Mouse (Mus musculus) heart, postnatal 0 days (tissue): ENCODE results near the gene Atrn. TPM values are rescaled to one million over a fixed set of nuclear protein-coding genes. Genes with fewer than 3 reads are reported as not detected.

Source experiments
- ATAC-seq: fragments of 200-750 bp; cut with Nextera tagmentation; 2 replicates; pipeline ENCODE4 v1.8.0; 2017; ENCODE audit warnings: low read depth, moderate number of reproducible peaks, moderate library complexity; ENCODE audit not compliant: insufficient read depth
- DNase-seq: peaks from one replicate; pipeline ENCODE4 v3.0.0-alpha.2; 2016; ENCODE audit warnings: low spot score
- H3K27ac ChIP-seq: fragments of 300-500 bp; sonication (generic); 2 replicates; pipeline ENCODE4 v1.5.1; 2014; ENCODE audit warnings: low read depth, mild to moderate bottlenecking
- H3K27me3 ChIP-seq: fragments of 300-500 bp; sonication (generic); 2 replicates; pipeline ENCODE4 v1.6.1; 2014; ENCODE audit warnings: low read length, mixed read lengths; ENCODE audit not compliant: control insufficient read depth, insufficient read depth
- H3K36me3 ChIP-seq: fragments of 300-500 bp; sonication (generic); replicated peaks from 2 replicates; pipeline ENCODE4 v1.6.1; 2014; ENCODE audit warnings: low read length, mixed read lengths; ENCODE audit not compliant: control insufficient read depth, insufficient read depth
- H3K4me1 ChIP-seq: fragments of 300-500 bp; sonication (generic); 2 replicates; pipeline ENCODE4 v1.6.1; 2014; ENCODE audit warnings: antibody characterized with exemption; ENCODE audit not compliant: control insufficient read depth, insufficient read depth
- H3K4me2 ChIP-seq: fragments of 300-500 bp; sonication (generic); 2 replicates; pipeline ENCODE4 v1.6.1; 2014; ENCODE audit warnings: low read depth, mild to moderate bottlenecking, low read length, moderate library complexity
- H3K4me3 ChIP-seq: fragments of 300-500 bp; sonication (generic); 2 replicates; pipeline ENCODE4 v1.5.1; 2014; ENCODE audit warnings: low read depth, low read length
- H3K9ac ChIP-seq: fragments of 300-500 bp; sonication (generic); replicated peaks from 2 replicates; pipeline ENCODE4 v1.6.1; 2014; ENCODE audit warnings: low read depth, low read length, mixed read lengths
- H3K9me3 ChIP-seq: fragments of 300-500 bp; sonication (generic); replicated peaks from 2 replicates; pipeline ENCODE4 v1.6.1; 2016; ENCODE audit warnings: low read length; ENCODE audit not compliant: control insufficient read depth
- CTCF ChIP-seq: IDR thresholded peaks from 2 replicates; pipeline ENCODE4 v1.5.1; 2016; ENCODE audit warnings: antibody characterized with exemption, control low read depth, low read depth
- EP300 ChIP-seq: IDR thresholded peaks from 2 replicates; pipeline ENCODE4 v1.6.1; 2016; ENCODE audit warnings: antibody characterized with exemption, low read depth
- WGBS: fragments of 180-500 bp; shearing (Covaris S2); extraction: QIAGEN DNeasy Blood & Tissue Kit; methylation state at CpG from one replicate; pipeline ENCODE4 v1.1.7; 2014; 5-methylcytosine and 5-hydroxymethylcytosine counted together
- microRNA-seq: library from miRNA; unstranded; fragments of <30 nt; microRNA quantifications from one replicate; pipeline ENCODE4, GENCODE M21; 2016
- polyA plus RNA-seq: library from polyadenylated mRNA; unstranded; fragments of >200 nt; fragmentation: Nextera tagmentation; extraction: Ambion mirVana; gene quantifications from 2 replicates; pipeline ENCODE4 v1.2.1, GENCODE M21; 2015
- total RNA-seq: library from RNA; depleted of rRNA; stranded (reverse); fragments of >200 nt; gene quantifications from 2 replicates; pipeline ENCODE4 v1.2.3, GENCODE M21; 2014; ENCODE audit warnings: low replicate concordance; rRNA removed

The Atrn gene
- total and polyA plus RNA-seq, 2 experiments from 2014 or later: 3.2 to 20.7 TPM

- Histone ChIP-seq H3K9me3 (no peaks in the 10 kb centered on the region), H3K36me3 (no peaks in the 10 kb centered on the region), H3K27me3 (peaks cover 24% of the 10 kb centered on the region; the same call in 1 of the 2 replicates), H3K9ac (0 out of 2 replicates have a peak within 1 kb of the TSS, but pooled peaks have one; percentile 1), H3K4me1 (peaks cover 36% of the 10 kb centered on the region), H3K27ac (no peak within 1 kb of the TSS), H3K4me3 (peak within 1 kb of the TSS; percentile 36), H3K4me2 (peak within 1 kb of the TSS; percentile 54)
- DNase-seq: no peak
- TF ChIP-seq EP300: no peak
- no peak for TF ChIP-seq CTCF
- ATAC-seq: no peak
- WGBS: 4% methylated on average over 22 of the region's 27 CpGs
Measured at GRCm38 (mm10) chr2:131063404-131063864, 157.1 kb downstream of the Atrn start, which contains the start of gene Adam33. Gene Adam33 (minus strand): TSS chr2:131063814.

- no peak overlapping the region for H3K4me3 ChIP-seq
- H3K4me2 ChIP-seq: no peak overlapping the region
- no peak for DNase-seq
- no peak overlapping the region for H3K9ac ChIP-seq
- no peak overlapping the region for H3K27ac ChIP-seq
- 64% methylated on average over 9 of the region's 9 CpGs for WGBS
- H3K36me3 ChIP-seq: no peaks in the 10 kb centered on the region
- ATAC-seq: no peak
- peaks cover 12% of the 10 kb centered on the region for H3K4me1 ChIP-seq
- H3K27me3 ChIP-seq: peaks cover 27% of the 10 kb centered on the region; the same call in 1 of the 2 replicates
- TF ChIP-seq CTCF (no peak), EP300 (no peak)
- H3K9me3 ChIP-seq: no peaks in the 10 kb centered on the region
Measured at GRCm38 (mm10) chr2:131066342-131066741, 160.0 kb downstream of the Atrn start.

- Histone ChIP-seq H3K36me3 (no peaks in the 10 kb centered on the region), H3K27ac (no peak overlapping the region), H3K4me2 (no peak overlapping the region), H3K27me3 (peaks cover 25% of the 10 kb centered on the region; the same call in 1 of the 2 replicates), H3K9ac (no peak overlapping the region), H3K9me3 (no peaks in the 10 kb centered on the region), H3K4me1 (peaks cover 5% of the 10 kb centered on the region; the same call in 1 of the 2 replicates), H3K4me3 (no peak overlapping the region)
- 62% methylated on average over 6 of the region's 6 CpGs for WGBS
- DNase-seq (no peak), ATAC-seq (no peak)
- TF ChIP-seq CTCF (no peak), EP300 (no peak)
Measured at GRCm38 (mm10) chr2:131067481-131067880, 161.2 kb downstream of the Atrn start.

- Histone ChIP-seq H3K9ac (no peak overlapping the region), H3K27ac (no peak overlapping the region), H3K27me3 (0 out of 2 replicates have a peak, but pooled peaks cover 3% of the 10 kb centered on the region), H3K9me3 (no peaks in the 10 kb centered on the region), H3K4me3 (no peak overlapping the region), H3K4me2 (no peak overlapping the region), H3K36me3 (no peaks in the 10 kb centered on the region), H3K4me1 (no peaks in the 10 kb centered on the region)
- TF ChIP-seq CTCF: no peak
- TF ChIP-seq EP300: no peak
- no peak for DNase-seq
- ATAC-seq: no peak
- 87% methylated on average over 10 of the region's 10 CpGs for WGBS
Measured at GRCm38 (mm10) chr2:131072536-131072935, 166.2 kb downstream of the Atrn start.

Small RNA genes lying within 50 kb of the gene (microRNA-seq; reads per million reads assigned to microRNA genes)
- gene Mir6973b: not detected

Other genes with a start within 250 kb of the Atrn start
- 16.0 and 29.4 TPM in 2 replicates for gene Ddrgk1, start 241.8 kb upstream of the Atrn start, total RNA-seq
- gene Ddrgk1, start 241.8 kb upstream of the Atrn start, polyA plus RNA-seq: 61.9 and 63.7 TPM in 2 replicates
- 72.8 and 100 TPM in 2 replicates for gene Itpa, start 238.9 kb upstream of the Atrn start, total RNA-seq
- gene Itpa, start 238.9 kb upstream of the Atrn start, polyA plus RNA-seq: 67.3 TPM in 2 replicates
- 0.99 and 1.1 TPM in 2 replicates for gene Slc4a11, start 209.0 kb upstream of the Atrn start, total RNA-seq
- gene Slc4a11, start 209.0 kb upstream of the Atrn start, polyA plus RNA-seq: 0.03 and 0.07 TPM in 2 replicates
- 82.3 and 89.9 TPM in 2 replicates for gene 4930402H24Rik, start 89 bp upstream of the Atrn start, total RNA-seq
- gene 4930402H24Rik, start 89 bp upstream of the Atrn start, polyA plus RNA-seq: 39.5 and 41.8 TPM in 2 replicates
- 0.19 and 10.7 TPM in 2 replicates for gene Gfra4, start 136.6 kb downstream of the Atrn start, total RNA-seq
- gene Gfra4, start 136.6 kb downstream of the Atrn start, polyA plus RNA-seq: 2.2 and 2.9 TPM in 2 replicates
- 9.4 and 10.3 TPM in 2 replicates for gene Adam33, start 157.3 kb downstream of the Atrn start, total RNA-seq
- 4.8 and 5.2 TPM in 2 replicates for gene Adam33, start 157.3 kb downstream of the Atrn start, polyA plus RNA-seq
- gene Siglec1, start 180.3 kb downstream of the Atrn start, total RNA-seq: 2.2 and 3.4 TPM in 2 replicates
- gene Siglec1, start 180.3 kb downstream of the Atrn start, polyA plus RNA-seq: 0.20 and 0.27 TPM in 2 replicates
- 17.1 and 29.3 TPM in 2 replicates for gene Hspa12b, start 220.8 kb downstream of the Atrn start, total RNA-seq
- 7.2 and 9.0 TPM in 2 replicates for gene Hspa12b, start 220.8 kb downstream of the Atrn start, polyA plus RNA-seq
- not detected in 2 replicates for gene Gm11037, start 227.0 kb downstream of the Atrn start, total RNA-seq
- not detected in 2 replicates for gene Gm11037, start 227.0 kb downstream of the Atrn start, polyA plus RNA-seq